Mouse (Mus musculus) ES-Bruce4 (cell line): ENCODE results near the gene Cntln. TPM values are rescaled to one million over a fixed set of nuclear protein-coding genes. Genes with fewer than 3 reads are reported as not detected.

Experiments used
- H3K27ac ChIP-seq: 2 replicates; pipeline ENCODE4 v1.5.1; 2012; ENCODE audit warnings: low read length, inconsistent platforms; ENCODE audit not compliant: insufficient read depth
- H3K27me3 ChIP-seq: 2 replicates; pipeline ENCODE4 v1.6.1; 2012; ENCODE audit warnings: mild to moderate bottlenecking, low read length, inconsistent platforms; ENCODE audit not compliant: control insufficient read depth, poor library complexity, insufficient read depth, severe bottlenecking
- H3K36me3 ChIP-seq: 2 replicates; pipeline ENCODE4 v1.6.1; 2012; ENCODE audit warnings: inconsistent platforms, mild to moderate bottlenecking, low read length, moderate library complexity; ENCODE audit not compliant: control insufficient read depth, poor library complexity, insufficient read depth, severe bottlenecking
- H3K4me1 ChIP-seq: one replicate; pipeline ENCODE4 v1.8.1; 2011; ENCODE audit warnings: low read length; ENCODE audit not compliant: control insufficient read depth, insufficient read depth
- H3K4me3 ChIP-seq: 2 replicates; pipeline ENCODE4 v1.5.1; 2011; ENCODE audit warnings: low read depth, mild to moderate bottlenecking, low read length
- H3K9ac ChIP-seq: 2 replicates; pipeline ENCODE4 v1.6.1; 2012; ENCODE audit warnings: low read depth, mild to moderate bottlenecking, inconsistent platforms; ENCODE audit not compliant: poor library complexity, severe bottlenecking
- H3K9me3 ChIP-seq: replicated peaks from 2 replicates; pipeline ENCODE4 v1.6.1; 2012; ENCODE audit warnings: mild to moderate bottlenecking, low read length, inconsistent platforms; ENCODE audit not compliant: control insufficient read depth, poor library complexity, insufficient read depth, severe bottlenecking
- CTCF ChIP-seq: IDR thresholded peaks from one replicate; pipeline ENCODE4 v1.8.1; 2011; ENCODE audit warnings: low read depth, low read length
- EP300 ChIP-seq: IDR thresholded peaks from 2 replicates; pipeline ENCODE4 v1.6.1; 2011; ENCODE audit warnings: low read depth, low read length; ENCODE audit not compliant: insufficient read depth
- POLR2A ChIP-seq: IDR thresholded peaks from one replicate; pipeline ENCODE4 v1.8.1; 2011; ENCODE audit warnings: low read length; ENCODE audit not compliant: insufficient read depth
- polyA plus RNA-seq: library from polyadenylated mRNA; stranded (reverse); fragments of >200 nt; gene quantifications from 2 replicates; pipeline ENCODE4 v1.2.4, GENCODE M21; 2011; ENCODE audit warnings: low read depth; ENCODE audit not compliant: missing spikeins, insufficient read depth, insufficient read length

Gene Cntln
- polyA plus RNA-seq, 1 experiment, result 2.0 TPM

- Histone ChIP-seq H3K4me3 (no peak overlapping the region), H3K9me3 (no peaks in the 10 kb centered on the region), H3K27ac (no peak overlapping the region), H3K27me3 (no peaks in the 10 kb centered on the region), H3K9ac (no peak overlapping the region), H3K36me3 (no peaks in the 10 kb centered on the region), H3K4me1 (no peaks in the 10 kb centered on the region)
- no peak for TF ChIP-seq EP300
These were observed 58.5 kb downstream of the Cntln start for GRCm38 (mm10) chr4:84942651-84943050.

- Histone ChIP-seq H3K9me3 (no peaks in the 10 kb centered on the region), H3K36me3 (no peaks in the 10 kb centered on the region), H3K9ac (no peak overlapping the region), H3K4me3 (no peak overlapping the region), H3K27me3 (no peaks in the 10 kb centered on the region), H3K27ac (no peak overlapping the region), H3K4me1 (no peaks in the 10 kb centered on the region)
- TF ChIP-seq CTCF, result no peak
- no peak for TF ChIP-seq EP300
- TF ChIP-seq POLR2A, result no peak
These were observed 60.0 kb downstream of the Cntln start for GRCm38 (mm10) chr4:84944100-84944499.

- Histone ChIP-seq H3K4me1 (no peaks in the 10 kb centered on the region), H3K27me3 (no peaks in the 10 kb centered on the region), H3K4me3 (no peak overlapping the region), H3K36me3 (no peaks in the 10 kb centered on the region), H3K9me3 (no peaks in the 10 kb centered on the region), H3K9ac (no peak overlapping the region), H3K27ac (no peak overlapping the region)
- TF ChIP-seq EP300 (no peak), POLR2A (no peak), CTCF (no peak)
These were observed 62.3 kb downstream of the Cntln start for GRCm38 (mm10) chr4:84946450-84946849.

GRCm38 (mm10) chr4:84976875-84977646 lies 93.0 kb downstream of the Cntln start:
- Histone ChIP-seq H3K36me3 (no peaks in the 10 kb centered on the region), H3K9ac (no peak overlapping the region), H3K4me1 (no peaks in the 10 kb centered on the region), H3K27ac (no peak overlapping the region), H3K27me3 (no peaks in the 10 kb centered on the region), H3K4me3 (no peak overlapping the region), H3K9me3 (0 out of 2 replicates have a peak, but pooled peaks cover 4% of the 10 kb centered on the region)
- no peak for TF ChIP-seq POLR2A
- no peak for TF ChIP-seq CTCF

- no peak overlapping the region for H3K9ac ChIP-seq
- TF ChIP-seq CTCF (no peak), EP300 (no peak), POLR2A (no peak)
- no peaks in the 10 kb centered on the region for H3K36me3 ChIP-seq
- no peaks in the 10 kb centered on the region for H3K27me3 ChIP-seq
- H3K4me3 ChIP-seq, result no peak overlapping the region
- no peaks in the 10 kb centered on the region for H3K9me3 ChIP-seq
- H3K4me1 ChIP-seq, result no peaks in the 10 kb centered on the region
- no peak overlapping the region for H3K27ac ChIP-seq
These were observed 111.6 kb downstream of the Cntln start for GRCm38 (mm10) chr4:84995520-84996348.

GRCm38 (mm10) chr4:85005581-85005980 lies 121.5 kb downstream of the Cntln start:
- no peak for TF ChIP-seq EP300
- no peak for TF ChIP-seq CTCF
- Histone ChIP-seq H3K27ac (no peak overlapping the region), H3K4me1 (no peaks in the 10 kb centered on the region), H3K36me3 (no peaks in the 10 kb centered on the region), H3K4me3 (no peak overlapping the region), H3K9me3 (no peaks in the 10 kb centered on the region), H3K9ac (no peak overlapping the region), H3K27me3 (no peaks in the 10 kb centered on the region)
